Mouse (Mus musculus): ENCODE data around the gene Wnk2. TPM values are rescaled to one million over a fixed set of nuclear protein-coding genes. Genes with fewer than 3 reads are reported as not detected.

Gene Wnk2
- total and polyA plus RNA-seq, 3 experiments = 0.04 TPM; not detected in 2

Other genes with a start within 250 kb of the Wnk2 start
- 81.3 and 82.7 TPM in 2 replicates for gene Fam120a, start 180.0 kb downstream of the Wnk2 start, total RNA-seq (2012; rRNA removed)
- 100 to 1,000 TPM in 1 of 2 experiments, 10 to 100 TPM in 1; 66.2 to 119 TPM for gene Fam120a, start 180.0 kb downstream of the Wnk2 start, polyA plus RNA-seq (2012; ENCODE audit: insufficient read depth in 1 of 2, insufficient read length in 2 of 2, low read depth in 1 of 2, low replicate concordance in 2 of 2, missing spikeins in 1 of 2)
- 23.2 and 30.5 TPM in 2 replicates for gene Ninj1, start 39.5 kb upstream of the Wnk2 start, total RNA-seq (2012; rRNA removed)
- gene Ninj1, start 39.5 kb upstream of the Wnk2 start, polyA plus RNA-seq (2012; ENCODE audit: insufficient read depth in 1 of 2, insufficient read length in 2 of 2, low read depth in 1 of 2, low replicate concordance in 2 of 2, missing spikeins in 1 of 2) = 10 to 100 TPM in 1 of 2 experiments, not detected in 1; 69.8 TPM
- 14.5 and 15.8 TPM in 2 replicates for gene Card19, start 68.0 kb upstream of the Wnk2 start, total RNA-seq (2012; rRNA removed)
- gene Card19, start 68.0 kb upstream of the Wnk2 start, polyA plus RNA-seq (2012; ENCODE audit: insufficient read depth in 1 of 2, insufficient read length in 2 of 2, low read depth in 1 of 2, low replicate concordance in 2 of 2, missing spikeins in 1 of 2) = 10 to 100 TPM in 1 of 2 experiments, not detected in 1; 51.8 TPM
- 12.5 and 16.2 TPM in 2 replicates for gene Susd3, start 100.7 kb upstream of the Wnk2 start, total RNA-seq (2012; rRNA removed)
- gene Susd3, start 100.7 kb upstream of the Wnk2 start, polyA plus RNA-seq (2012; ENCODE audit: insufficient read depth in 1 of 2, insufficient read length in 2 of 2, low read depth in 1 of 2, low replicate concordance in 2 of 2, missing spikeins in 1 of 2) = 10 to 100 TPM in 1 of 2 experiments, not detected in 1; 10.8 TPM
- gene Fgd3, start 172.3 kb upstream of the Wnk2 start, total RNA-seq (2012; rRNA removed) = 5.0 and 6.7 TPM in 2 replicates
- 1 to 10 TPM in 1 of 2 experiments, not detected in 1; 6.9 TPM for gene Fgd3, start 172.3 kb upstream of the Wnk2 start, polyA plus RNA-seq (2012; ENCODE audit: insufficient read depth in 1 of 2, insufficient read length in 2 of 2, low read depth in 1 of 2, low replicate concordance in 2 of 2, missing spikeins in 1 of 2)
- 18.0 and 21.8 TPM in 2 replicates for gene Bicd2, start 193.6 kb upstream of the Wnk2 start, total RNA-seq (2012; rRNA removed)
- gene Bicd2, start 193.6 kb upstream of the Wnk2 start, polyA plus RNA-seq (2012; ENCODE audit: insufficient read depth in 1 of 2, insufficient read length in 2 of 2, low read depth in 1 of 2, low replicate concordance in 2 of 2, missing spikeins in 1 of 2) = 10 to 100 TPM in 1 of 2 experiments, not detected in 1; 22.6 TPM